Mouse (Mus musculus) frontal cortex, postnatal 36 days (tissue): ENCODE data around the gene Ripor3.
A peak's percentile ranks its signal among the peaks of the same experiment; 100 is the strongest.

Experiments used
- DNase-seq, 2 experiments: peaks; one replicate each; pipeline ENCODE4 v3.0.0; 2022; ENCODE audit warnings: low spot score in 2 of 2

Ripor3 gene

GRCm38 (mm10) chr2:167932727-167933231 is 77.6 kb downstream of the Ripor3 start:
- no peak for DNase-seq

- peak; percentile 97 to 98 for DNase-seq
These were observed 78.3 kb downstream of the Ripor3 start, which contains the start of gene Ptpn1 for GRCm38 (mm10) chr2:167931985-167932726. Gene Ptpn1, plus strand, starts transcription at chr2:167932057.

GRCm38 (mm10) chr2:167930975-167931374 is 79.4 kb downstream of the Ripor3 start:
- no peak for DNase-seq
